Mouse (Mus musculus): ENCODE results near the gene Rasgrf1. TPM values are rescaled to one million over a fixed set of nuclear protein-coding genes. Genes with fewer than 3 reads are reported as not detected.
"Not testable (repeated sequence)": the region's sequence is repeated elsewhere in the genome, so short reads cannot be mapped to it uniquely, and the experiment has no call there.

Rasgrf1 gene
- total RNA-seq, 2 experiments from 2014 or later = 213 to 223 TPM

GRCm38 (mm10) chr9:90060932-90061331 lies 151.2 kb downstream of the Rasgrf1 start:
- intact Hi-C loops (cut with DNase I); DNase-seq (ENCODE audit: low spot score in 2 of 2): not testable (repeated sequence)

DNA sequence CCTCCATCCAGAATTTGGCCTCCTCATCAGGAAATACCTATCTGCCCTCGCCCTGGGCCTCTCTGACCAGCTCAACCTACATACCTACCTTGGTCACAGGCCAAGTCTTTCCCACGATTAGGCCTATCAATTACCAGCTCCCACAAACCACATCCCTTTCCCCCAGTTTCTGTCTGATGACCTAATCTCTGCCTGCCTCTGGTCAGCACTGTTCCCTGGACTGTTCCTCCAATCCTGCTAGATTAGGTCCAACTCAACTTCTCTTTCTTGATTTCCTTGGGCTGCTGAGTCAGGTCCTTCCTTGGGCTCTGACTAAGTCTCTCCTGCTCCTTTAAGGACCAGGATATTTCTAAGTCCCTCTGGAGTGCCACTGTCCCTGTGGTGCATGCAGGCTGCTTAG lies 157.6 kb downstream of the Rasgrf1 start:
- no peak for DNase-seq (ENCODE audit: low spot score in 2 of 2)
- intact Hi-C loops (cut with DNase I) = no loop called here

- DNase-seq (ENCODE audit: low spot score in 2 of 2) = no peak
- intact Hi-C loops (cut with DNase I) = no loop called here
These were observed 159.1 kb downstream of the Rasgrf1 start for GRCm38 (mm10) chr9:90068786-90069185.

DNA sequence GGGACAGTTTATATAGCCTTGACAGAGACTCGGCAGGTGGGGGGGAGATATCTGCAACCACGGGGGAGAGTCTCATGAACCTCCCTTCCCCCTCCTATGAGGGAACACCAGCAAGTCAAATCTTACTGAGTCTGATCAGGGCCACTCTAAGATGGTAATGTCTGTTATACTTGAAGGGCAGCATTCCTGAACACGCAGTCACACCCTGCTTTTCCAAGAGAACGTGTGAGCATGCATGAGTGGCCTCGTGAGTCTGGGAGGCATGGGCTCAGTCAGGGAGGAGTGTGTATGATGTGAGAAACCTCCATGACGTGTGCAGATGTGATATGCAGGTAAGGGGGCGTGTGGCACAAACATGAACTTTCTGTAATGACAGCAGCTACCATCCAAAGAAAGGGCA lies 159.8 kb downstream of the Rasgrf1 start:
- no peak for DNase-seq (ENCODE audit: low spot score in 2 of 2)
- intact Hi-C loops (cut with DNase I) = no loop called here

- no peak for DNase-seq (ENCODE audit: low spot score in 2 of 2)
- intact Hi-C loops (cut with DNase I) = no loop called here
These were observed 160.5 kb downstream of the Rasgrf1 start for GRCm38 (mm10) chr9:90070174-90070573.

DNA sequence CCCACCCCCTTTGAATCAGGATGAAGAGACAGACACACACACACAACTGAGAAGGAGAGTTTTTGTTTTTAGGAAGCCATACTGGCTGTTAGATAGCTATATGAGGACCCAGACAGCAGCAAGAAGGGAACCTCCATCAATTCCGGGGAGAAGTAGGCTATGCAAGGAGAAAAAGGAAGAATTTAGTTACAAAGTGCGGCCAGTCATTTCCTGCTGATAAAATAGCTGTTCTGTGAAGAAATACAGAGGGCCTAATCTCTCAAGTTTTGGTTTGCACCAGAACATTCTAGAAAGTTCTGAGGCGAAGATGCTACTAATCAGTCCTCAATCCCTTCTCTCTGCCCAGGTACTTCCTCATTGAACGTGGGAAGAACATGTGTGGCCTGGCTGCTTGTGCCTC lies 165.6 kb downstream of the Rasgrf1 start:
- intact Hi-C loops (cut with DNase I) = loop anchor here (5.0 kb wide), 1 partner anchor 98 kb away; no protein-coding TSS in a partner anchor
- DNase-seq (ENCODE audit: low spot score in 2 of 2) = no peak

- DNase-seq (ENCODE audit: low spot score in 2 of 2) = no peak
- intact Hi-C loops (cut with DNase I) = loop anchor here (5.0 kb wide), 1 partner anchor 99 kb away; no protein-coding TSS in a partner anchor
These were observed 166.4 kb downstream of the Rasgrf1 start for GRCm38 (mm10) chr9:90076131-90076530.

Other genes with a start within 250 kb of the Rasgrf1 start
- 10 to 100 TPM; 29.0 to 31.4 TPM for gene Tmed3, start 204.8 kb upstream of the Rasgrf1 start, total RNA-seq (2021)
- gene Ankrd34c, start 171.4 kb upstream of the Rasgrf1 start, total RNA-seq (2021) = 10 to 100 TPM; 10.8 to 12.7 TPM
- gene Ctsh, start 144.2 kb downstream of the Rasgrf1 start, total RNA-seq (2021) = 10 to 100 TPM; 20.5 TPM
- 100 to 1,000 TPM; 411 to 422 TPM for gene Morf4l1, start 204.9 kb downstream of the Rasgrf1 start, total RNA-seq (2021)

Data from left cerebral cortex, postnatal 25 days (tissue).